Mouse (Mus musculus) small intestine, adult 2 months (tissue): Measurements from ENCODE around the gene Map4.

Experiments used
- CTCF ChIP-seq: fragments of 200-500 bp; IDR thresholded peaks from 2 replicates; pipeline ENCODE4 v1.5.1; 2012; ENCODE audit warnings: low read depth, mild to moderate bottlenecking, control low read depth, inconsistent platforms, low read length, moderate library complexity, mixed read lengths; ENCODE audit not compliant: insufficient replicate concordance, insufficient read length; ENCODE audit errors: extremely low read depth
- POLR2A ChIP-seq: fragments of 200-500 bp; IDR thresholded peaks from 2 replicates; pipeline ENCODE4 v1.6.1; 2012; ENCODE audit warnings: low read depth, mild to moderate bottlenecking, control low read depth, inconsistent platforms, low read length, moderate library complexity

GRCm38 (mm10) chr9:109942796-109943195, 11.5 kb downstream of the Map4 start:
- TF ChIP-seq CTCF = no peak
- no peak for TF ChIP-seq POLR2A
